Mouse (Mus musculus): ENCODE results near the gene Mmgt1. TPM values are rescaled to one million over a fixed set of nuclear protein-coding genes. Genes with fewer than 3 reads are reported as not detected.

Mmgt1 gene
- polyA plus RNA-seq (2015; fragmentation: Nextera tagmentation; extraction: Ambion mirVana): 49.9 and 52.2 TPM in 2 replicates

- peak within 1 kb of the TSS; percentile 54 for H3K4me2 ChIP-seq (replicated peaks)
- peaks cover 7% of the 10 kb centered on the region for H3K4me1 ChIP-seq
- 20% methylated on average over 35 of the region's 44 CpGs for WGBS
- H3K4me3 ChIP-seq: peak within 1 kb of the TSS; percentile 74
- ATAC-seq (replicated peaks): peak; percentile 100
- H3K27ac ChIP-seq (replicated peaks): peak within 1 kb of the TSS; percentile 83
- no peaks in the 10 kb centered on the region for H3K36me3 ChIP-seq
- no peaks in the 10 kb centered on the region for H3K27me3 ChIP-seq
- H3K9ac ChIP-seq (replicated peaks): peak within 1 kb of the TSS; percentile 80
- no peaks in the 10 kb centered on the region for H3K9me3 ChIP-seq
Measured at GRCm38 (mm10) chrX:56597887-56598640, at the start of gene Mmgt1. Mmgt1 (minus strand) TSS chrX:56598069.

- no peak for ATAC-seq (replicated peaks)
- Histone ChIP-seq H3K27ac (replicated peaks) (no peak overlapping the region), H3K27me3 (no peaks in the 10 kb centered on the region), H3K36me3 (peaks cover 4% of the 10 kb centered on the region), H3K4me1 (no peaks in the 10 kb centered on the region), H3K9me3 (no peaks in the 10 kb centered on the region), H3K4me2 (replicated peaks) (no peak overlapping the region), H3K9ac (replicated peaks) (no peak overlapping the region), H3K4me3 (no peak overlapping the region)
- WGBS: 3% methylated on average over 1 of the region's 1 CpGs
Measured at GRCm38 (mm10) chrX:56640066-56640465, 42.2 kb upstream of the Mmgt1 start.

DNA sequence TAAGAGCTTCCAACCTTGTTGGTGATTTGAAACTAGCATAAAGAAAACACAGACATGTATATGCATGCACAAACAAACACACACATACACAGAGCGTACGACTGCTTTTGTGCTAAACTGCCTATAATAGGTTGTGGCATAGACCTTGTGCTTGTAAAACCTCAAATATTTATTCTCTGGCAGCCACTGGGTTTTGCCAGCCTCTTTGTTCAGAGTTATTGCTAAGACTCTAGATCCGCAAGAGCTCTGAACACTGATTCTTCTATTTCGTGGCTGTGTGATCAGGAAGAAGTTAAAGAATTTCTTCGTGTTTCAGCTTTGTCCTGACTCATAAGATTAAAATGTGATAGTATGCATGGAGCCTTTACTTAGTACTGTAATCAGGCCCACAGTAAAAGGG lies 38.3 kb upstream of the Mmgt1 start:
- Histone ChIP-seq H3K27me3 (no peaks in the 10 kb centered on the region), H3K27ac (replicated peaks) (no peak overlapping the region), H3K4me3 (no peak overlapping the region), H3K36me3 (peaks cover 6% of the 10 kb centered on the region), H3K9me3 (no peaks in the 10 kb centered on the region), H3K9ac (replicated peaks) (no peak overlapping the region), H3K4me2 (replicated peaks) (no peak overlapping the region), H3K4me1 (no peaks in the 10 kb centered on the region)
- 86% methylated on average over 5 of the region's 5 CpGs for WGBS
- ATAC-seq (replicated peaks): no peak

DNA sequence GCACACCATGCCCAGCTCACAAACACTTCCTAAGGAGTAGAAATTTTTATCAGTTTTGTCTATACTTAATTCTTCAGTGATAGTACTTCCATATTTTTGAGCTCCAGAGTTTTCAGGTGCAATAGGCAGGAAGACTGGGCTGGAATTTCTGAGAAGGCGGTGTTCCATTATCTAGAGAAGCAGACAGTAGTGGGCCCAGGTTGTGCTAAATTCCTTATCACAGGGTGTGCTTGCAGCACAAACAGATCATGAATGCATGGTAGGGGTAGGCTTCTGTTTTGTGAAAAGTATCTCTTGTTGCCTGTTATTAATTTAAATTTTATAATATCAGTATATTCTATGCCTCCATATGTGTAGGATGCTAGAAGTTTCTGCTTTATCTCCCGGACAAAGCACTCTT lies 17.4 kb upstream of the Mmgt1 start:
- 94% methylated on average over 2 of the region's 2 CpGs for WGBS
- Histone ChIP-seq H3K4me2 (replicated peaks) (no peak overlapping the region), H3K9me3 (no peaks in the 10 kb centered on the region), H3K27ac (replicated peaks) (no peak overlapping the region), H3K27me3 (no peaks in the 10 kb centered on the region), H3K9ac (replicated peaks) (no peak overlapping the region), H3K36me3 (no peaks in the 10 kb centered on the region), H3K4me1 (peaks cover 5% of the 10 kb centered on the region; the same call in 1 of the 2 replicates), H3K4me3 (no peak overlapping the region)
- ATAC-seq (replicated peaks): no peak

DNA sequence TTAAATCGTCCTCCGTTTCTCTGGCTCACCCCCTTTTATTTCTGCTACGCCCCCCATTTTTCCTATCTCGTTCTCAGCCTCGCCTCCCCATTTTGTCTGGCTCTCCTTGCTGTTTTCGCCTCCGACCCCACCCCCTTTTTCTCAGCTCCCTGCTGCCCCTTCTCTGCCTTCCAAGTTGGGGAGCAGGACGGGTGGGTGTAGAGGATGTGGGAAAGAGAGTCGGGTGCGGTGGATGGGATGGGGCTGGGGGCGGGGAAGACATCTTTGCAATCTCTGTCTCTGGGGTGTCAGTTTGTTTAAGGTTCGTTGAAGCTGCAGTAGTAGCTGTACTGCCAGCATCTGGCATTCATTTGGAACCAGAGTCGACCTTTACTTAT lies 12.4 kb upstream of the Mmgt1 start:
- H3K4me1 ChIP-seq: peaks cover 5% of the 10 kb centered on the region; the same call in 1 of the 2 replicates
- H3K9ac ChIP-seq (replicated peaks): peak overlapping the region; percentile 66
- H3K27me3 ChIP-seq: no peaks in the 10 kb centered on the region
- WGBS: 25% methylated on average over 13 of the region's 13 CpGs
- peak overlapping the region; percentile 82 for H3K27ac ChIP-seq (replicated peaks)
- no peaks in the 10 kb centered on the region for H3K9me3 ChIP-seq
- H3K4me3 ChIP-seq: peak overlapping the region; percentile 63
- peak overlapping the region; percentile 48 for H3K4me2 ChIP-seq (replicated peaks)
- H3K36me3 ChIP-seq: no peaks in the 10 kb centered on the region
- ATAC-seq (replicated peaks): peak; percentile 49

DNA sequence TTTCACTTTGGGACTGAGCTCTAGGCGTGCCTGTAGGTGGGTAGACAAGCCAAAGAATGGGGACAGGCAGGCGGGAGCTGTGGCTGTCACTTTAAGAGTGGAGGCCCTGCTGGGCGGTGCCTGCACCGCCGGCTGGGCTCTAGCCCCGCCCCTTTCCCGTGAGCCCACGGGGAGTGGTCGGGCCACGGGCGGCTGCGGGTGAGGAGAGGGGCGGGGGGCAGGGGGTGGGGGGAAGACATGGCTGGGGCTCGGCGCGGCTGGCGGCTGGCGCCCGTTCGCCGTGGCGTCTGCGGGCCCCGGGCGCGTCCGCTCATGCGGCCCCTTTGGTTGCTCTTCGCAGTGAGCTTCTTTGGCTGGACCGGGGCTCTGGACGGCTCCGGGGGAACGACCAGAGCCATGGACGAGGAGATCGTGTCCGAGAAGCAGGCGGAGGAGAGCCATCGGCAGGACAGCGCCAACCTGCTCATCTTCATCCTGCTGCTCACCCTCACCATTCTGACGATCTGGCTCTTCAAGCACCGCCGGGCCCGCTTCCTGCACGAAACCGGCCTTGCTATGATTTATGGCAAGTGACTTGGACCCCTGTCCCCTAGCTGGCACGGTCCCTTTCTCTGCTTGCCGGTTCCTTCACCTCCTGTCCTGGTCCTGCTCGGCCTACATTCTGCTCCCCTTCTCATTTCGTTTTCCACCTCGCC lies 11.9 kb upstream of the Mmgt1 start, which contains the start of gene Slc9a6:
TSS of gene Slc9a6 (plus strand) at position 135 of the 695 bp plus-strand sequence.
- Histone ChIP-seq H3K9ac (replicated peaks) (peak within 1 kb of the TSS; percentile 66), H3K4me2 (replicated peaks) (peak within 1 kb of the TSS; percentile 48), H3K27me3 (no peaks in the 10 kb centered on the region), H3K9me3 (no peaks in the 10 kb centered on the region), H3K4me3 (peak within 1 kb of the TSS; percentile 63), H3K36me3 (no peaks in the 10 kb centered on the region), H3K27ac (replicated peaks) (peak within 1 kb of the TSS; percentile 82), H3K4me1 (peaks cover 5% of the 10 kb centered on the region; the same call in 1 of the 2 replicates)
- WGBS: 14% methylated on average over 33 of the region's 50 CpGs
- ATAC-seq (replicated peaks): peak; percentile 97

DNA sequence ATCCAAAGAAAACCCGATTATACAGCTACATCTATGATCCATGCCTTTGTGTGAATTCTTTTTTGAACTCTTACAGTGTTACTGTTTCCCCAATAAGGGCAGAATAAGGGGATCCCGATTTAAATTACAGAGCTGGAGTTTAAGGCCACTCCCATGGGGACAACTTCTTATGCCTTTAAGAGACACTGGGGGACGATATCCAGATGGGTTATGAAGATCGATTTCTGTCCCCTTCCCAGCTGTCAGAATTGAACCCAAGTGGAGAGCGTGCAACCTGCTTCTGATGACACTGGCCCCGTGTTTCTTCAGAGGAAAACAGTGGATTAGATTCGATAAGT lies 11.4 kb upstream of the Mmgt1 start:
- no peak for ATAC-seq (replicated peaks)
- H3K4me1 ChIP-seq: peaks cover 5% of the 10 kb centered on the region; the same call in 1 of the 2 replicates
- H3K4me2 ChIP-seq (replicated peaks): peak overlapping the region; percentile 43
- no peaks in the 10 kb centered on the region for H3K27me3 ChIP-seq
- peak overlapping the region; percentile 82 for H3K27ac ChIP-seq (replicated peaks)
- H3K4me3 ChIP-seq: peak overlapping the region; percentile 63
- 27% methylated on average over 7 of the region's 7 CpGs for WGBS
- peak overlapping the region; percentile 66; the same call in 1 of the 2 replicates for H3K9ac ChIP-seq (replicated peaks)
- no peaks in the 10 kb centered on the region for H3K9me3 ChIP-seq
- no peaks in the 10 kb centered on the region for H3K36me3 ChIP-seq

GRCm38 (mm10) chrX:56607032-56607710 lies 9.3 kb upstream of the Mmgt1 start:
- no peak for ATAC-seq (replicated peaks)
- Histone ChIP-seq H3K9me3 (no peaks in the 10 kb centered on the region), H3K27ac (replicated peaks) (no peak overlapping the region), H3K4me3 (no peak overlapping the region), H3K36me3 (no peaks in the 10 kb centered on the region), H3K4me1 (peaks cover 5% of the 10 kb centered on the region; the same call in 1 of the 2 replicates), H3K9ac (replicated peaks) (no peak overlapping the region), H3K27me3 (no peaks in the 10 kb centered on the region), H3K4me2 (replicated peaks) (no peak overlapping the region)
- WGBS: 87% methylated on average over 7 of the region's 7 CpGs

DNA sequence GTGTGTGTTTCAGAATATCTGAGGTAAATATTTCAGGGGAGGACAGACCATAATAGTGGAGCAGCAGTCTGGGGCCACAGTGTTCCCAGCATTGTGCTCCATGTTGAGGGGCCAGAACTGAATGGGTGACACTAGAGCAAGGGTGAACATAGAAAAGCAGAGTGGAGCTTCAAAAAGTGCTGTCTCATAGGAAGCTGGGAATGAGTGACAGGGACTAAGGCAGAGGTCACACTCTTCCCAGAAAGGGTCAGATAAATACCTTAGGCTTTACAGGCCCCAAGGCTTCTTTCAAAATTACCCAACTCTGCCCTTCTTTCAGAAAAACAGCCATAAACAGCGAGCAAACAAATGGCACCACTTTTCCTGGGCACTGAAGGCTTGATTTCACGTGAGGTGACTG lies 8.7 kb upstream of the Mmgt1 start:
- ATAC-seq (replicated peaks): no peak
- H3K27me3 ChIP-seq: no peaks in the 10 kb centered on the region
- no peak overlapping the region for H3K27ac ChIP-seq (replicated peaks)
- H3K4me2 ChIP-seq (replicated peaks): no peak overlapping the region
- peaks cover 5% of the 10 kb centered on the region; the same call in 1 of the 2 replicates for H3K4me1 ChIP-seq
- no peaks in the 10 kb centered on the region for H3K36me3 ChIP-seq
- WGBS: 70% methylated on average over 2 of the region's 2 CpGs
- H3K9ac ChIP-seq (replicated peaks): no peak overlapping the region
- no peak overlapping the region for H3K4me3 ChIP-seq
- H3K9me3 ChIP-seq: no peaks in the 10 kb centered on the region

- Histone ChIP-seq H3K9me3 (no peaks in the 10 kb centered on the region), H3K4me2 (replicated peaks) (peak overlapping the region; percentile 54), H3K27me3 (no peaks in the 10 kb centered on the region), H3K27ac (replicated peaks) (peak overlapping the region; percentile 83), H3K36me3 (no peaks in the 10 kb centered on the region), H3K4me1 (peaks cover 7% of the 10 kb centered on the region), H3K4me3 (peak overlapping the region; percentile 74), H3K9ac (replicated peaks) (peak overlapping the region; percentile 80)
- ATAC-seq (replicated peaks): peak; percentile 81; the same call in 1 of the 2 replicates
- WGBS: 19% methylated on average over 25 of the region's 25 CpGs
Measured at GRCm38 (mm10) chrX:56597219-56597886, 516 bp downstream of the Mmgt1 start.

GRCm38 (mm10) chrX:56578200-56578599 lies 19.7 kb downstream of the Mmgt1 start:
- H3K4me3 ChIP-seq: no peak overlapping the region
- H3K4me1 ChIP-seq: no peaks in the 10 kb centered on the region
- WGBS: 73% methylated on average over 2 of the region's 2 CpGs
- no peak overlapping the region for H3K4me2 ChIP-seq (replicated peaks)
- H3K27ac ChIP-seq (replicated peaks): no peak overlapping the region
- H3K9me3 ChIP-seq: no peaks in the 10 kb centered on the region
- H3K27me3 ChIP-seq: no peaks in the 10 kb centered on the region
- H3K9ac ChIP-seq (replicated peaks): no peak overlapping the region
- 0 out of 2 replicates have a peak, but pooled peaks have one; percentile 61 for ATAC-seq (replicated peaks)
- no peaks in the 10 kb centered on the region for H3K36me3 ChIP-seq
